Mouse (Mus musculus) induced T-regulatory cell, adult 2 months (primary cell): ENCODE measurements around the gene Slc7a1.

Experiments used
- DNase-seq: peaks from one replicate; pipeline ENCODE4 v3.0.0-alpha.2; 2012; ENCODE audit warnings: low read depth

The Slc7a1 gene

DNA sequence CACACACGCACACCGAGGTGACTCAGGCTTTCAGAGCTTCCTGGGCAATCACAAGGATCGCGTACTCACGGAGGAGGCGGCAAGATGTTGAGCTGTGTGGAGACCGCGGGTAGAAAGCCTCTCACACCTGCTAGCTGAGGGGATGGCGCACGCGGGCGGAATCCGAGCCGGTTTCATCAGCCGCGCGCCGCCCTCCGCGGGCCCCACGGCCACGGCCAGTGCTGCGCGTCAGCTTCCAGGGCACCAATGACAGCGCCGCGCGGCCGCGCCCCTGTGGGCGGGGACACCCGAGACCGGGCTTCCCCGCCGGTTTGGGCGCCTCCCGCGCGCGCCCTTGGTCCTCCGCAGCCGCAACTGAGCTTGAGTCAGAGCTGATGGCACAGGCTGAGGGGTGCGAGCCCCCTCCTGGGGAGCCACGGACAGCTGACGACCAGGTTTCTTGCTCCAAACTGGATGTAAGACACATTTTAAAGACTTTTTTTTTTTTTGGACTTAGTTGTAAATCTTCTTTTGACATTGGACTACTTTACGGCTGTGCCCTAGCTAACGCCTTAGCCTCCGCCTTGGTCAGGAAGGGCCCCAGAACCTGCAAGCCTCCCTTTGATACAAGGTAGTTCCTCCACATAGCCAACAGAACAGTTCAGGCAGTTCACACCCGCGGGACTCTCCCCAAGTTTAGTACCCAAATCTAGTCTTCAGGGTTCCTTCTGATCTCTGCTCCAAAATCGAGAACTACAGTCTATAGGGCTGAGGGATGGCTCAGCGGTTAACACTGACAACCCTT is at the start of gene Slc7a1:
TSS of gene Slc7a1 (minus strand) at position 245 of the 784 bp plus-strand sequence.
- DNase-seq = peak; percentile 96

DNA sequence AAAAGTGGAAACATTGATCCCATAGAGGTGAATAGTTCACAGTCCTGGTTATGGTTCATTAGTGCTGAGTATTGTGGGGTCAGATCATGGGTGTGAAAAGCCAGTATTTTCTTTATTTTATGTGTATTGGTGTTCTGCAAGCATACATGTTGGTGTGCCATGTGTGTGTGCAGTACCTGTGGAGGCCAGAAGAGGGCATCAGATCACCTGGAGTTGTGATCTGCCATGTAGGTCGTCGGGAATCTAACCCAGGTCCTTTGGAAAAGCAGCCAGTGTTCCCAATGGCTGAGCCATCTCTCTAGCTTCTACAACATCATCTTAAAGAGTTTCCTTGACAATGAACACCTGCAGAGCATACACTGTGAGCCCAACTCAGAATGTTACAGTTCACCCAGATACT is 45.3 kb upstream of the Slc7a1 start:
- peak; percentile 22 for DNase-seq

DNA sequence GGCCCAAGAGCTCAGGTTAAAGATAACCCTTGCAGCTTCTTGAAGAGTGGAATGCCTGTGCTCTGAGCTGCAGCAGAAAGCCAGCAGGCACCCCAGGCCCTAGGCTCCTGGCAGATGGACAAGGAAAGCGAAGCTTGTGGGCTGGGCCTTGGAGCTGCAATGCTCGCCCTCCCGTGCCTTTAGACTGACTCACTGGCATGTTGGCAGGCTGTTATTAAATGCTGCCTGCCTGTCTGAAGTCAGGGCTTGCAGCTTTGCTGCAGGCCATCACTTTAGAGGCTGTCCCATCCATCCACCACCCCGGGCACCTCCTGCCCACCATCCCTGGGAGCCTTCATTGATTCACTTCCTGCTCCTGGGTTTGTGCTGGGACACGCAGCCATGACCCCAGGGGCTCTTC is 44.0 kb upstream of the Slc7a1 start:
- DNase-seq = no peak

DNA sequence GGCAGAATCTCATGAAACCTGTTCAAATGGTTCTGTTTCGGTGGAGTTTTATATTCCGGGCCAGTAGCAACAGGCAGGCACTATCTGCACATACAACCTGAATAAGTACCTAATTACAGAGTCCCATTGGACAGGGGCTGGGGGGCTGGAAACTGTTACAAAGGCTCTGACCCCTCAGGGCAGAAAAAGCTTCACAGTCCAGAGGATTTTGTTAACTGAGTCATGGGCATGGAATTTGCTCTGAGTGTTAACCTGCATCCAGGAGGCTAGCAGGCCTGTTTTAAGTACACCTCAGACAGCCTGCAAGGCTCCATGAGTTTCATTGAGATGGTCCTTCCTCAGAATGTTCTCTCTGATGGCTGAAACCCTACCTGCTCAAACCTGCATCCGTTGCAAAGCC is 36.0 kb upstream of the Slc7a1 start:
- DNase-seq = no peak

DNA sequence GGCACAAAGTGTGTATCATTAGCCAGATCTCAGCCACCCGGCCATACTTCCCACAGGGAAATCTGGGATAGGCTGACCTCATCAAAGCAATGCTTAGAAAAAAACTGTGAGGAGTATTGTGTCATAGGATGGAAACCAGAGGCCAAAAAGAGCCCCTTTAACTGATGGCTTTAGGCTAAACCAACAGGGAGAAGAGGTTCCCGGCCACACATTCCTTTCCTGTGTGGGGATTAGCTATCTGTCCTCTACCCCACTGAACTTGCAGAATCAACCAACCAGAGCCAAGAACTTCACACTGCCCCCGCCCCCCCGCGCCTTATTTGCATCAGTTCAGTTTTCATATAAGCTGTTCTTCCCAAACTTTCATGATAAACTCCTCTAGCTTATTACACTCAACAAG is 32.4 kb upstream of the Slc7a1 start:
- DNase-seq = no peak

DNA sequence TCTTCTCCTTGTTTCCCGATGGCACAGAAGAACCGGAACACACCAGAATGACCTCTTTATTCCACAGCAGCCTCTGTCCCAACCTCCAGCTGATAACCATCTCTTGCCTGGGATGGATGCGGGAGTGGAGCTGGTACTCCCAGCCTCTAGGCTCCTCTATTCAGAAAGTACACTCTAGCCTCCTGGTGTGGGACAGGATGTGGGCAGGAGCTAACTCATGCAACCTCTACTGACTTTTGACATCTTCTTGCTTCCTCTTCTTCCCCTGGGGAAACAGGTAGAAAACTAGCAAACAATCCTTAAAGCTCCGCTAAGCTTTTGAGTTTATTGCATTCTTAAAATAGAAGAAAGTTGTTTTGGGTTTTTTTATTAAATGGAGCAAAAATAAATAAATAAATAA is 29.1 kb upstream of the Slc7a1 start:
- peak; percentile 39 for DNase-seq

DNA sequence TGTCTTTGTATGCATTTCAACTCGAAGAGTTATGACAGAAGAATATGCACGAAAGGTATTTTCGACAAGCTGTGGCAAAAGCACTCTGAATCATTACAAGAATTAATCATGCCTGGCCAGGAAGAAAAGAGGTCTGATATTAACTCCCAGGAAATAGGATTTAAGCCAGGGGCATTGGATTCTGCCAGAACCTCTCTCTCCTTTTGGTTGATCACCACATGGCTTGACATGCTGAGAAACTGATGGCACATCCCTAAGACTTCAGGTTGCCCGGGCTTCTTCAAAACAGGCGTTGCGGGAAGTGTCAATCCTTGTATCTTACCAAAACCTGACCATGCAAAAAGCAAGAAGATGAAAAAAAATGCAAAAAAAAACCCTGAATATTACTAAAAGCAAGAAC is 25.4 kb upstream of the Slc7a1 start:
- no peak for DNase-seq

DNA sequence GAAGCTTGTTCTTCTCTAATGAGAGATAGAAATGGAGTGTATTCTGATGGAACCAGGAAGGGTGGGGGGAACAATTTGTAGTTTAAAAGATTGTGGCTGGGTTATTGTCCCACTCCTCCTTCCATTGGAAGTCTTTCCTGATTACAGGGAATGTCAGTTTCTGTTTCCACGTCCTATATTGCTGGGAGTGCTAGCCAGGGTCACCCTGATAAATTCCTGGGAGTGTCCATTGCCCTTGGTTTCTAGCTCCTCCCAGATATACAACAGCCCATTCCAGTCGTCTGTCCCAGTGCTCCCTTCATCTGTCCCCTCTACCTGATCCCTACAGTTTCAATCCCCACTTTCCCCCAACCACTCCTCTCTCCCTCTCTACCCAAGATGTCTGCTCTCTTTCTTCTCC is 21.6 kb upstream of the Slc7a1 start:
- DNase-seq = no peak

DNA sequence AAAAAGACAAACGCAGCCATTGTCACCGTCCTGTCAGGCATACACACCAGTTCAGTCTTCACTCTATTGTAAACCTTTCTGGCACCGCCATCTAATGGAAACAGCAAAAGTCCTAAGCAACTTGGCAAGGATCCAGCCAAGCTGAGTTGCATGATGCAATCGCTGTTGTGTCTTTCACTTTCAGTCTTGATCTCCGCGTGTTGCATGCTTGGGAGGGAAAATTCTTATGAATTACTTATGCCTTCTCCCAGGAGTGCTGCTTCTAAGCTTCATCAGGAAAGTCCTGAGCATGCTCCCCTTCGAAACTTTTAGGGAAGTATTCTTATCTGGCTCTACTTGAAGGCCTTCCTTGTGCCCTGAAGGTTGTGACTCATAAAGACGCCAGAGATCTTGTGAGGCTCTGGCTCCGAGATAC is 19.4 kb upstream of the Slc7a1 start:
- peak; percentile 82 for DNase-seq

DNA sequence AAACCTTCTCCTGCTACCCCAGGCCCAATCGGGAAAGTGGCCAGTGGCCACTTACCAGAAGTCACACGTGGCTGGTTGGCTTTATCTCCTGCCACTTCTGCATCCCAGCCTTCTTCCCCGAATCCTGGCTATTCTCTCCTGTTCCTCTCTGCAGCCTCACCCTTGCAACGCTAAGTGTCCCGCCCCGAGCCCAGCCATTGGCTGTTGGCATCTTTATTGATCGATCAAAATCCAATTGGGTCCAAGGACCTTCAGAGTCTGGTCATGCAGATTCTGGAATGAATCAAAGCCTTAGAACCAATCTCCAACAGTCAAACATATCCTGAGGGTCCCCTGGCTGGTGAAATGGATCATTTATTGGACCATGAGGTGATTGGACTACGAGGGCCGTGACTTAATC is 18.7 kb upstream of the Slc7a1 start:
- DNase-seq = no peak

DNA sequence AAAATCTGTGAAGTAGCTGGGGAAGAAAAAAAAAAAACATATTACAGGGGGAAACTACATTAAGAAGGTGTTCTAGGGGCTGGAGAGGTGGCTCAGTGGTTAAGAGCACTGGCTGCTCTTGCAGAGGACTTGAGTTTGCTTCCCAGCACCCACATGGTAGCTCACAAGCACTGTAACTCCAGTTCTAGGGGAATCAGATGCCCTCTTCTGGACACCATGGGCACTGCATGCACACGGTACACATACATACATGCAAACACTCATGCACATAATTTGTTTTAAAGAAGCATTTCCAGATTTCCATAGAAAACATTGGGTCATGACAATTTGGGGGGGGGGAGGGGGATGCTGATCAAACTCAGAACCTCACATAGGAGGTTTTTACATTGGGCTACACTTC is 18.1 kb upstream of the Slc7a1 start:
- peak; percentile 39 for DNase-seq

DNA sequence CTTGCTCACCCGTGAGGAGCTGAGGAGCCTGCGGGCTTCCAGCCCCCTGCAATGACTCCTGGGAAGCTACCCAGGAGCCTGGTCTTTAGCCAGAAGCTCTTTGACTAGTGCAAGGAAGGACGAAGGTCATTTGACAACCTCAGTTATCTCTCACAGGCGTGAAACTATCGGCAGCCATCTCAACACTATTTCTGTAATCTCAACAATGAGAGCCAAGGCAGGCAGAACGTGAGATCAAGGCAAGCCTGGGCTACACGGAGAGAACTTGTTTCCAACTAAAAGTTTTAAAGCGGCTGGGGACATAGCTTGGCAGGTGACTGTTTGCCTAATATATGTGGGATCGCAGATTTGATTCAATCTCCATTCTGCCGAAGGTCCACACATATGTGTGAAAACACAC is 16.8 kb upstream of the Slc7a1 start:
- DNase-seq = no peak

DNA sequence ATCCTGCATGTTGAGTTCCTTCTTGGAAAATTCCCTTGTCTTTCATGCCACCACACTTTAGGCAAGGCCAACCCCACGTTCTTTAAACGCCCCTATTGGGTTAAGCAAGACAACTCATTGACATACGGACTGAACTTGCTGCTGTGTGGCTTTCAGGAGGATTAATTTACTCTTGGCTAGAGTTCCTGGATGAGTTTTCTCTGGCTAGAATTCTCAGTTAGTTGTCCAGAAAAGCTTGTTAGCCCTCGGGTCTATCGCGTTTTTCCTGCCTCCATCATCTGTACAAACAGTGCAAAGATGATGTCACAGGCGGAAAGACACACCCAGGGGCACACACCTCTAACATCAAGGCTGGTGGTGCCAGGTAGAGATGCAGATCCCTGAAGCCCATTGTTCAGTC is 14.5 kb upstream of the Slc7a1 start:
- no peak for DNase-seq

DNA sequence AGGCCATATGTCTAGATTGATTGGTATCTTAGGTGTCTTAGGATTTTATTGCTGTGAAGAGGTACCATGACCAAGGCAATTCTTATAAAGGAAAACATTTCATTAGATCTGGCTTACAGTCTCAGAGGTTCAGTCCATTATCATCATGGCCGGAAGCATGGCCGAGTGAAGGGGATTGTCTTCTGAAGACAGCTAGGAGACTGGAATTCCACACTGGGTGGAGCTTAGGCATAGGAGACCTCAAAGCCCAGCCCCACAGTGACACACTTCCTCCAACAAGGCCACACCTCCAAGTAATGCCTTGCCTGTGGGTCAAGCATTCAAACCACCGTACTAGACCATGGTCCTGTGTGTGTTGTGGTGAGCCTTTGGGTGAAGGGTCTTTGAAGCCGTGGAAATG is 12.8 kb upstream of the Slc7a1 start:
- no peak for DNase-seq

DNA sequence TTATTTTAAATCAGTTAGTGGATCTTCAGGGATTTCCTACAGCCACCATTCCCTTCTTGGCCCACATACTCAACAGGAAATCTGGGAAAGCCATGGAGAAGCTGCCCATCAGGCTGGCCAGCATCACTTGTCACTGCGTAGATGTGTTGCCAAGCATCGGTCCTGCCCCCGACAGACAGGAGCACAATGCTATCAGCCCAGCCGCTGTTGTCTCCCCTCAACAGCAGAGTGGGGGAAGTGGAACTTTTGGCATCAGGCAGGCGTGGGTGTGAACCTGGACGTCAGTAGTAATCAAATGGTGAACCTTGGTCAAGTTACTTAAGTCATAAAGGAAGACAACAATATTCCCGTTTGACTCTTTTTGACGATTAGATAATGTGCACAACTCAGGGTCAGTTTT is 9.8 kb upstream of the Slc7a1 start:
- no peak for DNase-seq

DNA sequence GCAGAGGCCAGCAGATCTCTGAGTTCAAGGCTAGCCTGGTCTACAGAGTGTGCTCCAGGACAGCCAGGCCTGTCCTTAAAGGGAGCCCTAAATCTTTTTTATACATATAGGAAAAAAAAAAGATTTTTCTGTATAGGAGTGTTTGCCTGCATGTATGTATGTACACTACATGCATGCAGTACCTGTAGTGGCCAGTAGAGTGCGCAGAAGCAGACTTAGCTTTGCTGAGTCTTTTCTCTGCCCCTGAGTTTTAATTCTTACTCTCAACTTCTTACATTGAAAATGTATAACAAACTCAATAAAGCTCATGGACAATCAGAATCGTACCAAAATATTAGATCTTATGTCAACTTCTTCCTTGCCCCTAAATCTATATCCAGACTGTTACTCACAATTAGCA is 7.2 kb upstream of the Slc7a1 start:
- DNase-seq = peak; percentile 46

DNA sequence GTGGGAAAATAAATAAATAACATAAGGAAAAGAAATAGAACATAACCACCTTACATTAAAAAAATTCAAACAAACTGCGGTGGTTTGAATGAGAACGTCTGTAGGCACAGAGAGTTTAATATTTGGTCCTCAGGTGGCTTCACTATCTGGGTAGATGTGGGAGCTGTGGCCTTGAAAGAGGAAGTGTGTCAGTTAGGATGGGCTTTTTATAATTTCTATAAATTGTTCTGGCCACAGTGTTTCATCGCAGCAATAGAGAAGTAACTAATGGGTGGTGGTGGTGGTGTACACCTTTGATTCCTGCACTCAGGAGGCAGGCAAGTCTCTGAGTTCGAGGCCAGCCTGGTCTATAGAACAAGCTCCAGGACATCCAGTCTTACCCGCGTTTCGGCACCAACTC is 4.8 kb upstream of the Slc7a1 start:
- no peak for DNase-seq

DNA sequence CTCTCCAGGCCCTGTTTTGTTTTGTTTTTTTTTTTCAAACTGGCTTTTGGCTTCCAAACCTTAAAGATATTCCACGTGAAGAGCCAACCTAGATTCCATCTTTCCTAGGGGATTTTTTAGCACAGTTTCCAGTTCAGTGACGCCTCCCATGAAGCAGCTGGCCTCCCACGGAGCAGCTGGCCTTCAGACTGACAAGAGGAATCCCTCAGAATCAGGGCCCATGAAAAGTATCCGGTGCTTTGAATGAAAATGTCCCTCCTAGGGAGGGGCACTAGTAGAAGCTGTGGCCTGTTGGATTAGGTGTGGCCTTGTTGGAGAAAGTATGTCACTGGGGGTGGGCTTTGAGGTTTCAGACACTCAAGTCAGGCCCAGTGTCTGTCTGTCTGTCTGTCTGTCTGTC is 2.9 kb upstream of the Slc7a1 start:
- no peak for DNase-seq

DNA sequence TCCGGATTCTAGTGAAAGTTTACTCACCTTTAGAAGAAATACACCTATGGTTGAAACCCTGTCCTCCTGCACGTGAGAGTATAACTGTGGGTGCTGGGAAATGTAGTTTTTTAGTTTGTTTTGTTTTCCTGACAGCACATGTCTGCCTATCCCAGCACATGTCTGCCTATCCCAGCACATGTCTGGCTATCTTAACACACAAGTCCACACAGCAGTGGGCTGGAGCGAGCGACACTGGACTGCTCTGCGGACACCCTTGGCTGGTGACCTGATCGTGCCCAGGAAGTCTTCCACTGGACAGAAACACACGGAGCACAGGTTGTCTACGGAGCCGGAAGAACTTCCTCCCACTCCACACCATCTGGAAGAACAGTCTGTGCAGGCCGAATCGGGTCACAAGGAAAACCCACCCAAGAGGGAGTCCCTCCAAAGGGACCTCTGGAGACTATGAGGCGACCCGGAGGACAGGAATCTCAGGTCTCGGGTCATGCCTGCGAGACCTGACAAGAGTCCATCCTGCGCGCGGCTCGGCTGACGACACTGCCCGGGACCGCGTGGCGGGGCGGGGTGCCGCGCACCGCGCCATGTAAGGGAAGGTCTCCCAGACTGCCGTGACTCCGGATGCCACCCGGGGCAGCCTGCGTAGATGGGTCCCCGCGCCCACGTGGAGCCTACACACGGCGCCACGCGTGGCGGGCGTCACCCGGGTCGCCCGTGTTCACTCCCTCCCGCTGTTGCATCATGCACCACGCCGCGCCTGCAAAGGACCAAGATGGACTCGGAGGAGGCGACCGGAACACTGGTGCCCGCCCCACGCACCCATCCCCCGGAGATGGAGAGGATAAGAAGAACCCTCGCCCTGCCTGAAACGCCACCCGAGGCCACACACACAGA is 691 bp downstream of the Slc7a1 start:
- DNase-seq = peak; percentile 87

DNA sequence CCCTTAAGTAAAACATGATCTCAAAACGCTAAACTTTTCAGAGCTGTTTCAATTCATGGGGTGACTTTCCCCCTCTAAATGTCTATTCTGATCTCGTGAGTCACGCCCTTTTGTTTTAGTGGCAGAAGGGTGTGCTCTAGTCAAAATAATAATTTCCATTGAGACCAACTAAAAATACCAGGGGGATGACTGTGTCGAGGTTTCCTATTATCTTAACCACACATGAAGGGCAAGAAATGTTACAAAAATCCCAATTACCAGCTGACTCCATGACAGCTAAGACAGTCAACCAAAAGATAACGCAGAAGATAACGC is 1.3 kb downstream of the Slc7a1 start:
- DNase-seq = peak; percentile 89

DNA sequence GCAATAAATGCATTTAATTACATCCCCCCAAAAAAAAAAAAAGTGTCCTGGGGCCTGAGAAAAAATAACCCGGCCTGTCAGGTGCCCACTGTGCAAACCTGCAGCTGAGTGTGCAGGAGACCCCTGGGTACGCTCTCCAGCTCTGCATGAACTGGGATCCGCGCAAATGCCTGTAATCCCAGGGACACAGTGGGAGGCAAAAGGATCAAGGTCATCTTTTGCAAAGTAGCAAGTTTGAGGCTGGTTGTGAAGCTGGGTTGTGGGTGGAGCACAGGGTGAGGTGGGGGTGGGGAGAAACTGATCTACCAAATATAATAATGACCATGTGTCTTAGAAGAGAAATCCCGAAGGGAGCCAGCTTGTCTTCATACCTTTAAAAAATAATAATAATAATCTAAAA is 1.8 kb downstream of the Slc7a1 start:
- no peak for DNase-seq

DNA sequence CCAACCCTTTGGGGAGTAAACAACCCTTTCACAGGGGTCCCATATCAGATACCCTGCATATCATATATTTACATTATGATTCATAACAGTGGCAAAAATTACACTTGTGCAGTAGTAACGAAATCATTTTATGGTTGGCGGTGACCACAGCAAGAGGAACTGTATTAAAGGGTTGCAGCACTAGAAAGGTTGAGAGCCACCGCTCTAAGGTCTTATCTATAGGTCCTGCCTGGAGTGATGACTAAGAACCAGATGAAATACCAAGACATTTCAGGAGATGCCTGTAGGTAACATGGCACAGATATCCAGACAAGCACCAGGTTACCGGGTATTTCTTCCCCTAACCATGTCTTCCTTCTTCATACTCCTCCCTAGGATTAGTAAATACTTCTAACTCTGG is 2.3 kb downstream of the Slc7a1 start:
- DNase-seq = peak; percentile 62

DNA sequence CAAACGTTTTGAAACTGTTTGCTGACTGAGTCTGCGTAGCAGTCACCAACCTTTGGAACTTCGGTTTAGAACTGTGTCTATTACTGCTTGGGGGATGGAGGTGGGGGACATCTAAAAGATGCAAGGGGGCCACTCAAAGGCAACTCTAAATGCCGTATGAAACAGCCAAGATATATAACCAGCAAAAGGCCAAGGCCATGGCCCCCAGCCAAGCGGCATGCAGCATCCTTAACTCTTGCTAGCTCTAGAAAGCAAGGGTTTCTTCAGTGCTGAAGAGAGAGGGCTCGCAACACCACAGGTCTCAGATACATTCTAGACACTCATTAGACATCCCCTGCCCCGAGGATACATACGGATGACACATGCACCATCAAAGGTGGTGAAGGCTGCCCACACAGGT is 6.4 kb downstream of the Slc7a1 start:
- no peak for DNase-seq

DNA sequence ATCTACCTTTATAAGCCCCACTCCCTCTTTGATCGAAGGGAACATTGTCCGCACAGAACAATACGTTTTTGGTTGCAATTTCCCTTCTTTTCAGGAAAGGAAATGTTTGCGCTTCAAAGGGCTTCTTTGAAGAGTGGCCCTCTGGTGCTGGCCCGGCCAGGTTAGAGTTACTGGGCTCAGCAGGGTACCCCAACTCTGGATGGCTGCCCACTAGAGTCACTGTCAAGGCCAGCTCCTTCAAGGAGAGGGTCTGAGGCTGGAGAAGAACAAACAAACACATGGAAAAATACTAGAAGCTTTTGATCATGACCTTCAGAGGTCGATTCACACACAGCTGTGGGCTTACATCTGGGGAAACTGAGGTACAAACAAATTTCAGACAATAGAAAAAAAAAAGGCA is 6.9 kb downstream of the Slc7a1 start:
- no peak for DNase-seq
